Mouse (Mus musculus) stomach, postnatal 0 days (tissue): ENCODE results near the gene Cacna2d4.

Experiments
- CTCF ChIP-seq: IDR thresholded peaks from 2 replicates; pipeline ENCODE4 v1.5.1; 2016; ENCODE audit warnings: antibody characterized with exemption, low read depth, mild to moderate bottlenecking, moderate library complexity
- EP300 ChIP-seq: optimal IDR thresholded peaks from 2 replicates; pipeline ENCODE3; 2016; ENCODE audit warnings: antibody characterized with exemption

GRCm38 (mm10) chr6:119395421-119396308 is 159.3 kb downstream of the Cacna2d4 start:
- TF ChIP-seq CTCF: no peak
- no peak for TF ChIP-seq EP300
